Mouse (Mus musculus) olfactory bulb, adult 2 months (tissue): ENCODE measurements around the gene Stard5. TPM values are rescaled to one million over a fixed set of nuclear protein-coding genes. Genes with fewer than 3 reads are reported as not detected.

Experiments
- H3K27ac ChIP-seq: fragments of 200-500 bp; 2 replicates; pipeline ENCODE4 v1.5.1; 2012; ENCODE audit warnings: low read depth, low read length; ENCODE audit not compliant: insufficient read depth
- H3K4me1 ChIP-seq: fragments of 200-500 bp; 2 replicates; pipeline ENCODE4 v1.6.1; 2012; ENCODE audit warnings: low read length; ENCODE audit not compliant: control insufficient read depth, insufficient read depth
- H3K4me3 ChIP-seq: fragments of 200-500 bp; 2 replicates; pipeline ENCODE4 v1.5.1; 2012; ENCODE audit warnings: mild to moderate bottlenecking, low read depth, low read length, moderate library complexity; ENCODE audit not compliant: insufficient read depth
- CTCF ChIP-seq: fragments of 200-500 bp; IDR thresholded peaks from 2 replicates; pipeline ENCODE4 v1.5.1; 2012; ENCODE audit warnings: low read depth, mild to moderate bottlenecking, low read length, moderate library complexity; ENCODE audit not compliant: insufficient read depth
- POLR2A ChIP-seq: fragments of 200-500 bp; IDR thresholded peaks from 2 replicates; pipeline ENCODE4 v1.6.1; 2012; ENCODE audit warnings: mild to moderate bottlenecking, low read depth, low read length, moderate library complexity; ENCODE audit not compliant: insufficient read depth
- WGBS: fragments of 180-500 bp; shearing (Covaris S2); methylation state at CpG from one replicate; pipeline ENCODE4 v1.1.7; 2018; 5-methylcytosine and 5-hydroxymethylcytosine counted together
- polyA plus RNA-seq: library from polyadenylated mRNA; stranded (reverse); fragments of >200 nt; gene quantifications from 2 replicates; pipeline ENCODE4 v1.2.4, GENCODE M21; 2012; ENCODE audit warnings: low replicate concordance; ENCODE audit not compliant: missing spikeins, insufficient read depth, insufficient read length

The Stard5 gene
- polyA plus RNA-seq, 1 experiment = not detected

GRCm38 (mm10) chr7:83631073-83631827 lies 509 bp upstream of the Stard5 start:
- no peak overlapping the region for H3K27ac ChIP-seq
- TF ChIP-seq CTCF (no peak), POLR2A (no peak)
- H3K4me3 ChIP-seq = peak overlapping the region; percentile 71
- 6% methylated on average over 11 of the region's 11 CpGs for WGBS
- H3K4me1 ChIP-seq = peaks cover 7% of the 10 kb centered on the region; the same call in 1 of the 2 replicates

GRCm38 (mm10) chr7:83632682-83633120 lies 942 bp downstream of the Stard5 start:
- 65% methylated on average over 6 of the region's 6 CpGs for WGBS
- H3K4me1 ChIP-seq = peaks cover 7% of the 10 kb centered on the region; the same call in 1 of the 2 replicates

GRCm38 (mm10) chr7:83633856-83634255 lies 2.1 kb downstream of the Stard5 start:
- Histone ChIP-seq H3K27ac (no peak overlapping the region), H3K4me3 (no peak overlapping the region)
- WGBS = 86% methylated on average over 6 of the region's 6 CpGs

More at GRCm38 (mm10) chr7:83632682-83633120, 942 bp downstream of the Stard5 start:
- TF ChIP-seq CTCF (no peak), POLR2A (no peak)
- Histone ChIP-seq H3K27ac (no peak overlapping the region), H3K4me3 (0 out of 2 replicates have a peak overlapping the region, but pooled peaks have one; percentile 9)

GRCm38 (mm10) chr7:83635726-83636125 lies 4.0 kb downstream of the Stard5 start:
- Histone ChIP-seq H3K4me3 (no peak overlapping the region), H3K4me1 (peaks cover 7% of the 10 kb centered on the region; the same call in 1 of the 2 replicates), H3K27ac (no peak overlapping the region)
- WGBS = 88% methylated on average over 2 of the region's 2 CpGs
- no peak for TF ChIP-seq POLR2A
- no peak for TF ChIP-seq CTCF

More at GRCm38 (mm10) chr7:83633856-83634255, 2.1 kb downstream of the Stard5 start:
- H3K4me1 ChIP-seq = peaks cover 7% of the 10 kb centered on the region; the same call in 1 of the 2 replicates
- no peak for TF ChIP-seq POLR2A
- no peak for TF ChIP-seq CTCF

GRCm38 (mm10) chr7:83636425-83636824 lies 4.7 kb downstream of the Stard5 start:
- H3K27ac ChIP-seq = no peak overlapping the region

GRCm38 (mm10) chr7:83637781-83638583 lies 6.2 kb downstream of the Stard5 start:
- WGBS = 92% methylated on average over 8 of the region's 8 CpGs
- TF ChIP-seq POLR2A (no peak), CTCF (no peak)
- Histone ChIP-seq H3K4me1 (peaks cover 5% of the 10 kb centered on the region; the same call in 1 of the 2 replicates), H3K4me3 (no peak overlapping the region), H3K27ac (no peak overlapping the region)

More at GRCm38 (mm10) chr7:83636425-83636824, 4.7 kb downstream of the Stard5 start:
- peaks cover 7% of the 10 kb centered on the region; the same call in 1 of the 2 replicates for H3K4me1 ChIP-seq
- H3K4me3 ChIP-seq = no peak overlapping the region
- 91% methylated on average over 8 of the region's 8 CpGs for WGBS
- TF ChIP-seq POLR2A (no peak), CTCF (no peak)

- no peak overlapping the region for H3K27ac ChIP-seq
- TF ChIP-seq CTCF (no peak), POLR2A (no peak)
- H3K4me3 ChIP-seq = no peak overlapping the region
- H3K4me1 ChIP-seq = no peaks in the 10 kb centered on the region
- 86% methylated on average over 3 of the region's 3 CpGs for WGBS
Measured at GRCm38 (mm10) chr7:83639084-83639483, 7.3 kb downstream of the Stard5 start.

- TF ChIP-seq POLR2A = no peak
- TF ChIP-seq CTCF = no peak
- no peak overlapping the region for H3K4me3 ChIP-seq
Measured at GRCm38 (mm10) chr7:83640581-83640980, 8.8 kb downstream of the Stard5 start.

More at GRCm38 (mm10) chr7:83640581-83640980, 8.8 kb downstream of the Stard5 start:
- Histone ChIP-seq H3K4me1 (no peaks in the 10 kb centered on the region), H3K27ac (no peak overlapping the region)
- 94% methylated on average over 5 of the region's 5 CpGs for WGBS
